Mouse (Mus musculus): ENCODE measurements at regions not wholly inside any gene's neighbourhood (a gene's known extent, or its start where the extent isn't known, plus 50 kb on each side); places are given as distances from the start of the nearest gene placed in this dataset.
"Not testable (repeated sequence)": the region's sequence is repeated elsewhere in the genome, so short reads cannot be mapped to it uniquely, and the experiment has no call there.

- no peak for DNase-seq (ENCODE audit: low spot score)
- no peak overlapping the region for H3K9ac ChIP-seq (replicated peaks; ENCODE audit: low read length)
- no peaks in the 10 kb centered on the region for H3K9me3 ChIP-seq (replicated peaks; ENCODE audit: control insufficient read depth, low read length)
- H3K4me1 ChIP-seq (ENCODE audit: control insufficient read depth, insufficient read depth, low read length), result no peaks in the 10 kb centered on the region
- H3K4me3 ChIP-seq (ENCODE audit: low read depth, low read length), result no peak overlapping the region
- no peaks in the 10 kb centered on the region for H3K36me3 ChIP-seq (replicated peaks; ENCODE audit: control insufficient read depth, insufficient read depth, low read depth, low read length)
- no peaks in the 10 kb centered on the region for H3K27me3 ChIP-seq (ENCODE audit: control insufficient read depth, insufficient read depth, low read length)
- H3K27ac ChIP-seq (replicated peaks; ENCODE audit: low read depth, low read length), result no peak overlapping the region
- 82% methylated on average over 6 of the region's 6 CpGs for WGBS
- no peak overlapping the region for H3K4me2 ChIP-seq (ENCODE audit: low read depth, low read length)
- ATAC-seq (replicated peaks; ENCODE audit: insufficient number of reproducible peaks, low FRiP score, low TSS enrichment, low read depth), result no peak
Observed at GRCm38 (mm10) chr6:117715056-117715777, 125.8 kb upstream of the Zfp637 start.

GRCm38 (mm10) chr6:117716422-117716821 lies 124.6 kb upstream of the Zfp637 start:
- 100% methylated on average over 3 of the region's 40 CpGs for WGBS
- H3K27me3 ChIP-seq (ENCODE audit: control insufficient read depth, insufficient read depth, low read length); H3K27ac ChIP-seq (replicated peaks; ENCODE audit: low read depth, low read length); H3K4me3 ChIP-seq (ENCODE audit: low read depth, low read length); H3K9me3 ChIP-seq (replicated peaks; ENCODE audit: control insufficient read depth, low read length); H3K4me2 ChIP-seq (ENCODE audit: low read depth, low read length); H3K36me3 ChIP-seq (replicated peaks; ENCODE audit: control insufficient read depth, insufficient read depth, low read depth, low read length); H3K4me1 ChIP-seq (ENCODE audit: control insufficient read depth, insufficient read depth, low read length); H3K9ac ChIP-seq (replicated peaks; ENCODE audit: low read length); ATAC-seq (replicated peaks; ENCODE audit: insufficient number of reproducible peaks, low FRiP score, low TSS enrichment, low read depth); DNase-seq (ENCODE audit: low spot score): not testable (repeated sequence)

- H3K36me3 ChIP-seq (replicated peaks; ENCODE audit: control insufficient read depth, insufficient read depth, low read depth, low read length); H3K4me3 ChIP-seq (ENCODE audit: low read depth, low read length); H3K9ac ChIP-seq (replicated peaks; ENCODE audit: low read length); ATAC-seq (replicated peaks; ENCODE audit: insufficient number of reproducible peaks, low FRiP score, low TSS enrichment, low read depth); H3K27me3 ChIP-seq (ENCODE audit: control insufficient read depth, insufficient read depth, low read length); H3K27ac ChIP-seq (replicated peaks; ENCODE audit: low read depth, low read length); H3K9me3 ChIP-seq (replicated peaks; ENCODE audit: control insufficient read depth, low read length); H3K4me1 ChIP-seq (ENCODE audit: control insufficient read depth, insufficient read depth, low read length); DNase-seq (ENCODE audit: low spot score); H3K4me2 ChIP-seq (ENCODE audit: low read depth, low read length): not testable (repeated sequence)
Observed at GRCm38 (mm10) chr6:117752338-117752737, 88.6 kb upstream of the Zfp637 start.

- H3K9me3 ChIP-seq (replicated peaks; ENCODE audit: control insufficient read depth, low read length); DNase-seq (ENCODE audit: low spot score); H3K4me1 ChIP-seq (ENCODE audit: control insufficient read depth, insufficient read depth, low read length); H3K27me3 ChIP-seq (ENCODE audit: control insufficient read depth, insufficient read depth, low read length); ATAC-seq (replicated peaks; ENCODE audit: insufficient number of reproducible peaks, low FRiP score, low TSS enrichment, low read depth); H3K4me3 ChIP-seq (ENCODE audit: low read depth, low read length); H3K4me2 ChIP-seq (ENCODE audit: low read depth, low read length); H3K9ac ChIP-seq (replicated peaks; ENCODE audit: low read length); H3K36me3 ChIP-seq (replicated peaks; ENCODE audit: control insufficient read depth, insufficient read depth, low read depth, low read length); H3K27ac ChIP-seq (replicated peaks; ENCODE audit: low read depth, low read length): not testable (repeated sequence)
- WGBS, result 88% methylated on average over 2 of the region's 2 CpGs
Observed at GRCm38 (mm10) chr6:117755682-117756081, 85.3 kb upstream of the Zfp637 start.

- H3K9me3 ChIP-seq (replicated peaks; ENCODE audit: control insufficient read depth, low read length), result no peaks in the 10 kb centered on the region
- WGBS, result 68% methylated on average over 9 of the region's 9 CpGs
- no peak overlapping the region for H3K4me3 ChIP-seq (ENCODE audit: low read depth, low read length)
- no peak overlapping the region for H3K9ac ChIP-seq (replicated peaks; ENCODE audit: low read length)
- no peak for ATAC-seq (replicated peaks; ENCODE audit: insufficient number of reproducible peaks, low FRiP score, low TSS enrichment, low read depth)
- DNase-seq (ENCODE audit: low spot score), result no peak
- no peaks in the 10 kb centered on the region for H3K27me3 ChIP-seq (ENCODE audit: control insufficient read depth, insufficient read depth, low read length)
- no peak overlapping the region for H3K27ac ChIP-seq (replicated peaks; ENCODE audit: low read depth, low read length)
- H3K4me2 ChIP-seq (ENCODE audit: low read depth, low read length), result no peak overlapping the region
- no peaks in the 10 kb centered on the region for H3K36me3 ChIP-seq (replicated peaks; ENCODE audit: control insufficient read depth, insufficient read depth, low read depth, low read length)
- no peaks in the 10 kb centered on the region for H3K4me1 ChIP-seq (ENCODE audit: control insufficient read depth, insufficient read depth, low read length)
Observed at GRCm38 (mm10) chr6:117756176-117756575, 84.8 kb upstream of the Zfp637 start.

- not testable (repeated sequence) for H3K4me3 ChIP-seq (ENCODE audit: low read depth, low read length); H3K4me2 ChIP-seq (ENCODE audit: low read depth, low read length); H3K27ac ChIP-seq (replicated peaks; ENCODE audit: low read depth, low read length); H3K36me3 ChIP-seq (replicated peaks; ENCODE audit: control insufficient read depth, insufficient read depth, low read depth, low read length); H3K9ac ChIP-seq (replicated peaks; ENCODE audit: low read length); H3K9me3 ChIP-seq (replicated peaks; ENCODE audit: control insufficient read depth, low read length); ATAC-seq (replicated peaks; ENCODE audit: insufficient number of reproducible peaks, low FRiP score, low TSS enrichment, low read depth); H3K4me1 ChIP-seq (ENCODE audit: control insufficient read depth, insufficient read depth, low read length); H3K27me3 ChIP-seq (ENCODE audit: control insufficient read depth, insufficient read depth, low read length)
- WGBS, result 15% methylated on average over 6 of the region's 6 CpGs
- peak; percentile 73 for DNase-seq (ENCODE audit: low spot score)
Observed at GRCm38 (mm10) chr6:117758516-117758915, 82.5 kb upstream of the Zfp637 start.

GRCm38 (mm10) chr6:117771506-117771905 lies 69.5 kb upstream of the Zfp637 start:
- Histone ChIP-seq H3K9ac (replicated peaks; ENCODE audit: low read length) (no peak overlapping the region), H3K27me3 (ENCODE audit: control insufficient read depth, insufficient read depth, low read length) (no peaks in the 10 kb centered on the region), H3K36me3 (replicated peaks; ENCODE audit: control insufficient read depth, insufficient read depth, low read depth, low read length) (no peaks in the 10 kb centered on the region), H3K4me3 (ENCODE audit: low read depth, low read length) (no peak overlapping the region), H3K4me2 (ENCODE audit: low read depth, low read length) (no peak overlapping the region), H3K9me3 (replicated peaks; ENCODE audit: control insufficient read depth, low read length) (no peaks in the 10 kb centered on the region), H3K4me1 (ENCODE audit: control insufficient read depth, insufficient read depth, low read length) (no peaks in the 10 kb centered on the region), H3K27ac (replicated peaks; ENCODE audit: low read depth, low read length) (no peak overlapping the region)
- no peak for DNase-seq (ENCODE audit: low spot score)
- no peak for ATAC-seq (replicated peaks; ENCODE audit: insufficient number of reproducible peaks, low FRiP score, low TSS enrichment, low read depth)
- 83% methylated on average over 7 of the region's 7 CpGs for WGBS

- H3K27ac ChIP-seq (replicated peaks; ENCODE audit: low read depth, low read length), result no peak overlapping the region
- H3K4me3 ChIP-seq (ENCODE audit: low read depth, low read length), result no peak overlapping the region
- no peaks in the 10 kb centered on the region for H3K27me3 ChIP-seq (ENCODE audit: control insufficient read depth, insufficient read depth, low read length)
- H3K9me3 ChIP-seq (replicated peaks; ENCODE audit: control insufficient read depth, low read length), result no peaks in the 10 kb centered on the region
- H3K4me1 ChIP-seq (ENCODE audit: control insufficient read depth, insufficient read depth, low read length), result no peaks in the 10 kb centered on the region
- ATAC-seq (replicated peaks; ENCODE audit: insufficient number of reproducible peaks, low FRiP score, low TSS enrichment, low read depth) (no peak), DNase-seq (ENCODE audit: low spot score) (no peak)
- no peak overlapping the region for H3K4me2 ChIP-seq (ENCODE audit: low read depth, low read length)
- no peaks in the 10 kb centered on the region for H3K36me3 ChIP-seq (replicated peaks; ENCODE audit: control insufficient read depth, insufficient read depth, low read depth, low read length)
- H3K9ac ChIP-seq (replicated peaks; ENCODE audit: low read length), result no peak overlapping the region
Observed at GRCm38 (mm10) chr6:117772396-117772795, 68.6 kb upstream of the Zfp637 start.
